Mouse (Mus musculus) 416B (cell line): ENCODE measurements at regions not wholly inside any gene's neighbourhood (a gene's known extent, or its start where the extent isn't known, plus 50 kb on each side); places are given as distances from the start of the nearest gene placed in this dataset.
"Not testable (repeated sequence)": the region's sequence is repeated elsewhere in the genome, so short reads cannot be mapped to it uniquely, and the experiment has no call there.

Source experiments
- DNase-seq: peaks from one replicate; pipeline ENCODE4 v3.0.0; 2011; ENCODE audit warnings: low read depth

DNA sequence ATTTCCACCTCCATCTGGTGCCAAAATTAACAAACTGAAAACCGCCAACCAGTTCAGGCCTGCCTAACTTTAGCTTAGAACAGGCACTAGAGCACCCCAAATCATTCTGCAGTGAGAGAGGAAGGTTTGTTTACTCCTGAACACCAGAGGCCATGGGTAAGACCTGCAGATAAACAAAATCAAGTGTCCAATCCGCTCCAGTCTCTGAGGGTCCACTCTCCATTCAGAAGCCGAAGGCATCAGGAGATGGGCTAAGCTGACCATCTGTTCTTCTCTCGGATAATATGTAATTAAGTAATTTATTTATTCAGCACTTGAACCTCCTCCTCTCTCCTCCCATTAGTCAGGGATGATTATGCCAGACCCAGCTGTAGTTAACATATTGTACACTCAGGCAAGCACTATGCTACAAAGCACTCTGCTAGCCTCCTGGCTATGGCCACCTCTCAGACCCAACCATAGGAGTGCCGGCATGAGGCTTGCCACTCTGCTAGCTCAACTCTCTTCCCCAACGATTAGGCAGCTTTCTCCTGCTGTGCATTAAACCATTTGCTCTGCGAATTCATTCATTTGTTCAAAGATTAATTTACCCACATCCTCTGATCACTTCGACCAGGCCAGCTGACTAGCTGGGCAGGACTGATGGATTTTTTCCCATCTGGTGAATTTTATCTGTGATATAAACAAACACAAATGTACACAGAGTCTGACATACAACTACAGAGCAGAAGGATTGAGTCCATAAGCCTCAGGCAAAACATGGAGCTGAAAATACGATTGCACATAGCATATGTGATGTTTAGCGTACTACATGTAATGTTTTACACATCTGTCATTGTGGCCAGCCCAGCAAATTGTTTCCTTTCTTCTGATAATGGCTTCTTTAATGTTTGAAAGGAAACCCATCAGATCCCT, 184.4 kb downstream of the Mat2b start:
- DNase-seq = no peak

DNA sequence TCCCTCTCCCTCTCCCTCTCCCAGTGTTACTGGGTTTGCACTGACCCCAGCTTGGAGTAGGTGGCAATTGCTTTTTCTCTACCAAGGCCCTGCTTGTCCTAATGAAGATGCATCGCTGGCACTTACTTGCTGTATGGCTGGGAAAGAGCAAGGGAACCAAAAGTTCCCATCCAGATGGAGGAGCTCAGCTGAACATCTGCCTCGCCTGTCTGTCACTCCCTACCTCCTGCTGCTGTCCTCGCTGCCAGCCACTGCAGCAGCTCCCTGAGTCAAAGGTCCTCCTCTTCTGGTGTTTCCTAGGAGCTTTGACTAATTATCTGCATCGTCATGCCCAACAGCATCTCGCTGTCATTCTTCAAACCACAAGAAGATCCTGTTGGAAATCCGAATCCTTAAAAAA, 203.4 kb downstream of the Mat2b start:
- no peak for DNase-seq

DNA sequence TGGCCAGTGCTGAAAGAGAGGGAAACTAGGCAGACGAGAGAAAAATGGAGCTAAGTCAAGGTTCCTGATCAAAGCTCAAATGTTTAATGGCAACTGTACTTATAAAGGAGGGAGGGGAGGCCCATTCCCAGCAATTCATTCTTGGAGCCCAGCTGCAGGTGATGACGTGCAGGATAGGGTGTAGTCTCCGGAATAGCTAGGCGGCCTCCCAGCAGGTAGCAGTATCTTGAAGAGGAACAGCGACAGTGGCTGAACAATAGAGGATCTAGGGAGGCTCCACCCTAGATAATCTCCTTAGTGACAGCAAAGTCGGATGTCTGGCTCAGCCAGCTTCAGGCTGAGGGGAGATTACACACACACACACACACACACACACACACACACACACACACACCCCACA, 216.8 kb downstream of the Mat2b start:
- not testable (repeated sequence) for DNase-seq

DNA sequence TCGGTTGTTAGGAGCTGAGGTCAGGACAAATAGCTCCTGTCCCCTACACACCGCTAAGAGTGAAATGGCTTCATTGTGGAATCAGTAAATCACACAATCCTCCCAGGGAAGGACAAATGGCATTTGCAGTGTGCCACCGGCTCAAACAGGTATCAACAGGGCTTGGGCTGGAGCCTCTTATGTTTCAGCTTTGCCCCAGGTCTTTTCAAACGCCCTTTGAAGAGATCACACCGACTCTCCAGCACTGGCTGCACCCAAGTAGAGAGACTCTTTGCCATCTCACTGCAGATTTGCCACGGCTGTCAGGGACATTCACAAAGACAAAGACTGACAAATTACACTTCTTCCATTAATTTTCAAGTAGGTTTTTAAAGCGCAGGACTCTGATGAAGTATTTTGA, 217.7 kb downstream of the Mat2b start:
- no peak for DNase-seq

DNA sequence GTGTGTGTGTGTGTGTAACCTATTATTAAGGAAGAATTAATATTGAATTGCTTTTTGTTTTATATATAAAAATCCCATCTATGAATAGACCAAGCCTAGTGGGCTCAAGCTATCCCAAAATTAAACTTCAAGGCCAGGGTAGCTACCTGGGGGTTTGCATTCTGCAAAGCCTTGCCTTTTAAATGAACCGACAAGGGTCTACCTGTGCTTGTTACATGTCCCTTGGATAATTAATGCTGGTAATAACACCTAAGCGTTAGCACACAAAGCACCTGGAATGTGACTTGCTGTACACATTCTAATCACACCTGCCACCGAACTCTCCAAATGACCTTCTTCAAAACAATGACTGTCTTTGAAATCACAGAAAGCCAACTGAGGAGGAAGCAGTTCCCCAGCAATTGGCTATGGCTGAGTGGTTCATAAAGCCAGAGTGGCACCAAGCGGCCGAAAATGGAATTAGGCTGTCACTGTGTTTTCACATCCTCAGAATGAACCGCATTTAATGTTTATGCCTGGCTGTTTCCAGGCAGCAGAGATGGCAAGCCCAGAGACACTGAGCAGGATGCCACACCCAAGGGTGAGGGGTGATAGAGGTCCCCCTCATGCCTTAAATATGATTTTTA, 225.8 kb downstream of the Mat2b start:
- DNase-seq = peak; percentile 48

DNA sequence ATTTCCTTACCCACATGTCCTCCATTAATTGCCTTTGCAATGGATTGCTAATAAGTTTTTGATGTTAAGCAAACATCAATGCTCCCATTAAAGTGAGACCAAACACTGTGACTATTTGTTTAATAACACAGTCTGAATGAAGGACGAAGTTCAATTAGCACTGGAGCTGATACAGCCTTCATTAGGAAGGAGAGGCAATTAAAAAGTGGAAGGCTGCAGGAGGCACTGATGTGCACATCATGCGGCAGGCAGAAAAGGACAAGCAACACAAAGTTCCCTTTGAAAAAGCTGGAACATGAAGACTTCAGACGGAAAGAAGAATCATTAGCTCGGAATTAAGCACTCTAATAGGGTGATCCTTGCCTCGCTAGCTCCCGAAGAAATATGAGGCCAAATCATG, 238.4 kb downstream of the Mat2b start:
- no peak for DNase-seq

DNA sequence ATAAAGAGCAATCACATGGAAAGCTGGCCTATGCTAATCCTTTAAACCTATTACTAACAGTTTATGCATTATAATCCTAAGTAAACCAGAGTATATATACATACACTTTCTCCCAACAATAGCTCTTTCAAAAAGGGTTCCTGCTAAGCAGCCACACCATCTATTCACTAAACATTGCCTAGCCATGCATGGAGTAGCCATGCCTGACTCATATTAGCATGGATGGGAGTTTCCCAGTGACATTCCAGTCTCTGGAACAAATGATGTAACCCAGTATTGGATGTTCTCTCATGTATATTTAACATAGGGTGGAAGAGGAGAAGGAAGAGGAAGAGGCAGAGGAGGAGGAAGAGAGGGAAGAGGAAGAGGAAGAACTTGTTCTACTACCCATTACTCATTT, 240.0 kb downstream of the Mat2b start:
- DNase-seq = not testable (repeated sequence)

DNA sequence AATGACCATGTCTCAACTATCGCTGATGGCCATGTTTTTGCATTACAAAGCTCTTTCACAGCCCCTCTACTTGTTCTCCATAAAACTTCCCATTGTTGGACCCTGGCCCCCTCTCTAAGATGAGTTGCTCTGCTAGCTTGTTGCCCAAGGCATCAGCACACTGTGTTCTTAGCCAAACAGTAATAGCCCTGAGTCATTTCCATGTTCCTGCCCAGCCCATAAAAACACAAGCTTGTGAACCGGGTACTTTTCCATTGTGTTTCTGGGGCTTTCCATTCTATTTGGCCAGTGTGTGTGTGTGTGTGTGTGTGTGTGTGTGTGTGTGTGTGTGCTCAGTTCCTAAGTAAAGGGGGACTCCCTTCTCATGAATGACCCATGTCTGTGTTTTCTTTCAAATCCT, 248.2 kb downstream of the Mat2b start:
- no peak for DNase-seq

DNA sequence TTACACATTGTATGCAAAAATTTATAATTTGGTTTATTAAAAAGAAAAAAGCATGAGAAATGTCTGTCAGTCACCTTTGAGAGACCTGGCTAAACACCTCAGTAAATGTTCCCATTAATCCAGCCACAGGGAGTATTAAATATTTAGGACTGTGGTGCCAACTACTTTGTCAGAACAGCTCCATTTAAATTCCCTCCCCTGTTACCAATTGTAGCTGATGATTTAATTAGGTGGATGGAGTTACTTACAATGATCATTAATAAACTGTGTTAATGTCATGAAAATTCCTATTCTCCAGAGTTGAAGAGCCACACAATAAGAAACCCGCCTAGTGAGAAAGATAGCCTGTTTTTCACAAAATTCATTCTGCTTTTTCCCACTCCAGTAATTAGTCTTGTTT, 261.0 kb downstream of the Mat2b start:
- no peak for DNase-seq

DNA sequence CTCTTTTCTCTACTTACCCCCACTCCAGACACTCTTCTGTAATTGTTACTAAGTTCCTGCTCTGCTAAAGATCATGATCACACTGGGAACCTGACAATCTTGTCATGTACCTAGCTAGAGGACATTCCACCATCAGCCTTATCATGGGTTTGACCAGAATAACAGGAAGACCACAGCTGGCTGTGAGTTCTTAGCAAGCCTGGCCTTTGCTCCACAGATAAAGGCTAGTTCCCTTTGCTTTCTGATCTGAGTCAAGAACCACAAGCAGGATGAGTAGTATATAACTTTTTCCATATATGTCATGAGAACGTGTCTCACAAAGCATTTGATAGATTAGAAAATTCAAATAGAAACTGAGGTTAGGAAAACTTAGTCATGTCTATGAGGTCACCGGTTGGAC, 266.1 kb downstream of the Mat2b start:
- peak; percentile 79 for DNase-seq

DNA sequence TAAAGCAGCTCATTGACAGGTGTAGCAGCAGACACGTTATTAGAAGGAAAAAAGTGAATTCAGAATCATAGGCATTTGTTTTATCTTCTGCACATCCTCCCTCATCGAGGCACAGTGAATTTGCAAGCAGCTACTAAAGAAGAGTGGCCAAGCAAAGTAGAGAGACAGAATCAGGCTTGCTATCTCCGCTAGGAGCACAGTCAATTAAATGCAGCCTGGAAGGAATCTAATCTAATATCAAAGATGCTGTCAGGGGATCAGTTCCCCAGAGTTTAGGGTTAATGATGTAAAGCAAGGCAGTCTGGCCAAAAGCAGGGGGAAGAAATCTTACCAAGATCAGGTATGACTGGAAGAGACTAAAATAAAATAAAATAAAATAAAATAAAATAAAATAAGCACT, 270.7 kb downstream of the Mat2b start:
- no peak for DNase-seq

DNA sequence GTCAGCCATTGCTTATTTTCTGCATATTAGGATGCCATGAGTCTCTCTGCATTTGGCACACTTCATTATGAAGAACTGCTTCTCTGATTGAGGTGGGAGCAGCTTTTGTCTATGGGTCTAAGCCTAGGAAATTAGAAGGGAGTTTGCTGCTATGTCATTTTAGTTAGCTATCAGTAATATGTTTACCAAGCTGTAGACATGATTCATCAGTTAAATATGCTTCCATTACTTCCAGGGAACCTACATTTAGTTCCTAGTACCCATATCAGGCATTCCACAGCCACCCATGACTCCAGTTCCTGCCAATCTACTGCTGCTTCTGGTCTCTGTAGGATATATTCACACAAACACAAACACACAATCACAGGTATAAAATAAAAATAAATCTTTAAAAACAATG, 287.4 kb downstream of the Mat2b start:
- no peak for DNase-seq

DNA sequence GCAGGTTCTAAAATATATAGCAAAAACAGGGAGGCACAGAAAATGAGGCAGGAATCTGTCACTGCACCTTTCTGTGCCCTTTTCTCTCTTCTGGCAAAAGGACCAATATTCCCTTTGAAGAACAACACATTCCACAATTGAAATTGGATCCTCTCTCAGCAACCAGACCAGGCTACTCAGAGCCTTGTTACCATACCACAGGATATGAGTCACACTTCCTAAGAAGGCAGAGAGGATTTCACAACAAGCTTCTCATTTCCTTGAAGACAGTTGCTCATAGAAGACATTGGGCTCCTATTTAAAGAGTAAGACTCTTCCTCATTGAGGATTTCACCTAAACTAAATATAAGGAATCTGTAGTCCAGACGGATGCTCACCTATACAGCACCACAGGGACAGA, 292.8 kb downstream of the Mat2b start:
- DNase-seq = peak; percentile 95

DNA sequence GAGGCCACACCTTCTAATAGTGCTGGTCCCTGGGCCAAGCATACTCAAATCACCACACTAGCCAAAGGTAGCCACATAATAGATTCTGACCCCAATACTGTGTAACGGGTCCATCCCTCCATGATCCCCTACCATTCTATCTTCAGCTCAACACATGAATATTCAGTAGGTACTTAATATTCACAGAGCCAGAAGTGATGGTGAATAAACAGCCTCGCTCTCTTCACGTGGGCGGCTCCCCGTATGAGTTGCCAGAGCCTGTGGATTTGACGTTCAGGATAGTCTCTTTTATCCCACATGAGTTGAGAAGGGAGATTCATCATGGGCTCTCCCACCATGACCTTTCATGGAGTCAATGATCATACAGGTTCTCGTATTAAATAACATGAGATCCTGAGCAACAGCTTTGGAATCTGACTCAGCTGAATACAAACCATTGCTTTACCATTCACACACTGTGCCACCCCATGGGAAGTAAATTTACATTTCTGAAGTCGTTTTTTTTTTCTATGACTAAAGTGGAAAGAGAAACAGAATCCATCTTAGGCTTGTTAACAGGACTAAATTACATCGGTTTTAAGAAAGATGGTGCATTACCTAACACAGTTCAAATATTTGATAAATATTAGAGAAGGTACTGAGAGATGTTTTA, 297.4 kb downstream of the Mat2b start:
- DNase-seq = no peak

DNA sequence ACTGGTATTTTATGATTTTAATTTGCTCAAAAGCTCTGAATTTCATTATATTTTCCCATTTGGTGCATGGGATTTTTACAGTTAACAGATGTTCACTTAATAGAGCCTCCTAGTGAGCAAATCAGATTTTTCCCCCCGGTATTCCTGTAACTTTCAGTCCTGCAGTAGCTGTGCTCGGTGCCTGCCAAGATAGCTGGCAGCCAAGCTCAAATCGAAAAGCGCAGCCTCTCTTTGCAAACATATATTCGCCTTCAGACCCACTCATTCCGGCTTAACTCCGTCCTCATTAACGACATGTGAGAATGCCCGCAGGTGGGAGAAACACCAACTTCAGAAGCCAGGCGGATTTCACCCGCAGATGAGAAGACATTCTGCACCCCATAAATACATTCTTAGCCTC, 299.7 kb downstream of the Mat2b start:
- DNase-seq = no peak

DNA sequence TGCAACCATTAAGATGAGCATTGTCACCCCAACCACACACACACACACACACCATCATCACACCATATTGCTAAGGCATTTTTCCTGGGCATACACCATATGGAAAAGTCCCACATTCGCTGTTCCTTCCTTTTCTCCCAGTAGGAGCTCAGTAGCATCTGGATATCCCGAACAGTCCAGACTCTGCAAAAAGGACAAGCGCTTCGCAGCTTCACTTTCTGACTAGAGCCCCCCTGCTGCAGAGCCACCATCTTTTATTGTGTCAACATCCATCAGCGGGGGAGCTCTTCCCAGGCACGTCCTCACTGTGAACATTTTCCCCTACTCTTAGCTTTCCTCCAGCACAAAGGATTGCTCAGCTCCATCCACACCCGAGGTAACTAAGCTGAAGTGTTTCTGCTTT, 300.1 kb downstream of the Mat2b start:
- no peak for DNase-seq

DNA sequence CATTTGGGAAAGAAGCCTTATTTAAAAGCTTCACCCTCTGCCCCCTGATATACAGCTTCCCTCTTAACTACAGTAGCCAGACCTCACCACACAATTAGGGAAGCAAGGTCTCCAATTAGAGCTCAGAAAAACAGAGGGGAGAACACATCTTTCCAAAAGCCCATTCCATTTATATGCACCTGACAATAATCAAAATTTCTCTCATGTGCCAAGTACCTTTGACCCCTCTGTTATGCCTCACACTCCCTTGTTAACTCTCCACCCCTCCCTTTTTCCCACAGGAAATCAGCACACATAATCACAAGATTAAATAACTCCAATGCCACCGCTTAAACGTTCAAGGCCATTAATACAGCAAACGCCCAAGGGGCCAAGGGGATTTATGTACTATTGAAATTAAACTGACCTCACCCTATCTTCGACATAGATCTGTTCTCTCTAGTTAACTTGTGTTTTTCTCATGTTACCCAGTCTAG, 300.7 kb downstream of the Mat2b start:
- no peak for DNase-seq

DNA sequence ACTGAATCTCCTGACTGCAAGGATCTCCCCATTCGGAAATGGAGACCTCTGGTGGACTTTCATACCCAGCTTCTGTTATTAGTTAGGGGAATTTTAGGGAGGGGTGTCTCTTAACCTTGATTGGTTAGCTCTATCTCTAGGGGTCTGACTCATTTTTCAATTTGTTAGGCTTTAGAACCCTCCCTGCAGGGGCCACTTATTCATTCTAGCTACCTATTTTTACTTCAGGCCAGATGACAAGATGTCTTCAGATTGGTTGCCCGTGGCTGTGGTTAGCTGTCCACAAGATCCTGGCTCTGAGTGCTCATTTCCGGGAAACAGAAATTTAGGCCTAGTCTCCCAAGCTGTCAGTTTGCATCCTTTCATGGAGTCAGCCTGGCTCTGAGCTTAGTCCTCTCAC, 314.3 kb downstream of the Mat2b start:
- peak; percentile 28 for DNase-seq

DNA sequence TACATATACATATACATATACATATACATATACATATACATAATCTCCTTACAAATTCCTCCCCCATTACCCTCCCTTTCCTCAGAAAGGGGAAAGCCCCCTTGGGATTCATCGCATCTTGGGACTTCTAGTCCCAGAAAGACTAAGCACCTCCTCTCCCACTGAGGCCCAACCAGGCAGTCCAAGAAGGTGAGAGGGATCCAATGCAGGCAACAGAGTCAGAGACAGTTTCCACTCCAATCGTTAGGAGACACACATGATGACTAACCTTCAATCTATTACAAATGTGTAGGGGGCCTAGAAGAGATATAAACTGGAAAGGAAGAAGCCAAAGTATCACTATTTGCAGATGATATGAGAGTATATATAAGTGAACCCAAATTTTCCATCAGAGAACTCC, 323.3 kb downstream of the Mat2b start:
- DNase-seq = no peak

DNA sequence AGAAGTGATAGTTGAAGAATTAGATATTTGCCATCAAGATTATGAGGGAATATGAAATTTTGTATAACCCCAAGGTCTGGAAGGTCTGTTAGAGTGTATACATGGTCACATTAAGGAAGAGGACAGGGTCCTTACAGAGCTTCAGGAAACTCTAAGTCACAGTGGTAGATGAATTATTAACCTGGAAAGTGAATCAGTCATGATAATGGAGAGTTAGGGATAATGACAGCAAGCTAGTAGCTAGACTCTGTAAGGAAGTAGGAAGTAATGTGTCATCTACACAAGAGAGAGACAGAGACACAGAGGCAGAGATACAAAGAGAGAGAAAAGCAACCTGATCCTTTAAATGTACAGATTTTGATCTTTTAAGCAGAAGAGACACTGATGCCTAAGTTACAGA, 328.4 kb downstream of the Mat2b start:
- no peak for DNase-seq

DNA sequence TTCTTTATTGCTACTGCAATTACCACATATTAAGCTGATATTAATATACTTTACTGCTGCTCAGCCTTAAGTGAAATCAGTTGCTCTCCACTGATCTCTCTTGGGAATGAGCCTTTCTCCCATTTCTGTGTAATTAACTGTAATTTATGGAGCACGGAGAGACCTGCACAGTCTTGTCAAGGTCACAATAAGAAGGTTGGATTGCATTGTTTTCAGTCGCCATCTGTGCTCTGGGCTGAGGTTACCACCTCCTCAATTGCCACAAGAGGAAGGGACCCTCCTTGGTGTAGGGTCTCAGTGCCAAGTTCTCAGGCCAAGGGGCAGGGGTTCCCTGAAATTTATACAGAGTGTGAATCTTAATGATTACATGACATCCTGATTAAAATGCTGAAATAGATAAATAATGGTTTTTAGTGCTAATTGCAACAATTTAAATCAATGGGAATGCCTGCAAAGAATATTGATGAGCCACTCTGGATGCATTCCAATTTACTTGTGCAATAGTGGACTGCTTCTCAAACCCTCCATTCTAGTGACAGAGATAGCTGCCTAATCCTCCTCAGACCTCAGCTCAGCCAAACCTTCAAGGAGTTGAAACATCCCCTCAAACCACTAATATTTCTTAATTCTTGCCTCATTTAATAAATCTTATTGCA, 332.3 kb downstream of the Mat2b start:
- no peak for DNase-seq
